Mouse (Mus musculus) heart, adult 2 months (tissue): ENCODE data around the gene Pygl. TPM values are rescaled to one million over a fixed set of nuclear protein-coding genes. Genes with fewer than 3 reads are reported as not detected.

Source experiments
- DNase-seq, 2 experiments: peaks; one replicate each; pipeline ENCODE4 v3.0.0; 2021
- H3K27ac ChIP-seq: fragments of 200-600 bp; 2 replicates; pipeline ENCODE4 v1.8.1; 2022
- H3K27me3 ChIP-seq: fragments of 200-500 bp; 2 replicates; pipeline ENCODE4 v1.6.1; 2012; ENCODE audit warnings: mild to moderate bottlenecking, low read length, inconsistent platforms, mixed read lengths; ENCODE audit not compliant: control insufficient read depth, insufficient read depth
- H3K36me3 ChIP-seq: fragments of 200-500 bp; 2 replicates; pipeline ENCODE4 v1.6.1; 2012; ENCODE audit warnings: low read length, inconsistent platforms; ENCODE audit not compliant: control insufficient read depth, insufficient read depth
- H3K4me1 ChIP-seq: fragments of 200-500 bp; 2 replicates; pipeline ENCODE4 v1.6.1; 2011; ENCODE audit warnings: low read length; ENCODE audit not compliant: control insufficient read depth, insufficient read depth
- H3K4me3 ChIP-seq: fragments of 200-600 bp; 2 replicates; pipeline ENCODE4 v1.8.1; 2022
- H3K79me2 ChIP-seq: fragments of 200-500 bp; replicated peaks from 2 replicates; pipeline ENCODE4 v1.6.1; 2012; ENCODE audit warnings: mild to moderate bottlenecking, inconsistent platforms, low read length, moderate library complexity, mixed read lengths; ENCODE audit not compliant: control insufficient read depth, insufficient read depth
- H3K9ac ChIP-seq: fragments of 200-500 bp; 2 replicates; pipeline ENCODE4 v1.6.1; 2012; ENCODE audit warnings: low read depth, mild to moderate bottlenecking, control low read depth, inconsistent platforms, low read length, mixed read lengths
- CTCF ChIP-seq: fragments of 200-600 bp; IDR thresholded peaks from 2 replicates; pipeline ENCODE4 v1.8.1; 2022; ENCODE audit warnings: antibody characterized with exemption, mild to moderate bottlenecking, moderate library complexity
- EP300 ChIP-seq: fragments of 200-500 bp; IDR thresholded peaks from 2 replicates; pipeline ENCODE4 v1.6.1; 2011; ENCODE audit warnings: low read depth, low read length, control low read depth; ENCODE audit not compliant: insufficient read depth
- POLR2A ChIP-seq: fragments of 200-500 bp; IDR thresholded peaks from 2 replicates; pipeline ENCODE4 v1.6.1; 2011; ENCODE audit warnings: mild to moderate bottlenecking, low read depth, low read length, control low read depth; ENCODE audit not compliant: insufficient read depth
- WGBS: fragments of 180-500 bp; shearing (Covaris S2); methylation state at CpG from one replicate; pipeline ENCODE4 v1.1.7; 2018; 5-methylcytosine and 5-hydroxymethylcytosine counted together
- intact Hi-C: fragments of 180-260 bp; cut with DNase I; formaldehyde crosslinking; loops from one replicate; pipeline ENCODE4 v1.15.1; 2025
- polyA plus RNA-seq: library from polyadenylated mRNA; depleted of rRNA; stranded (reverse); fragments of >200 nt; gene quantifications from 2 replicates; pipeline ENCODE4 v1.2.3, GENCODE M21; 2012; rRNA removed
- total RNA-seq, 2 experiments: library from RNA; stranded (reverse); gene quantifications; 2 replicates each; pipeline ENCODE4 v1.2.3; 2021

The Pygl gene
- total and polyA plus RNA-seq, 3 experiments = 4.5 to 15.3 (median 4.6) TPM

DNA sequence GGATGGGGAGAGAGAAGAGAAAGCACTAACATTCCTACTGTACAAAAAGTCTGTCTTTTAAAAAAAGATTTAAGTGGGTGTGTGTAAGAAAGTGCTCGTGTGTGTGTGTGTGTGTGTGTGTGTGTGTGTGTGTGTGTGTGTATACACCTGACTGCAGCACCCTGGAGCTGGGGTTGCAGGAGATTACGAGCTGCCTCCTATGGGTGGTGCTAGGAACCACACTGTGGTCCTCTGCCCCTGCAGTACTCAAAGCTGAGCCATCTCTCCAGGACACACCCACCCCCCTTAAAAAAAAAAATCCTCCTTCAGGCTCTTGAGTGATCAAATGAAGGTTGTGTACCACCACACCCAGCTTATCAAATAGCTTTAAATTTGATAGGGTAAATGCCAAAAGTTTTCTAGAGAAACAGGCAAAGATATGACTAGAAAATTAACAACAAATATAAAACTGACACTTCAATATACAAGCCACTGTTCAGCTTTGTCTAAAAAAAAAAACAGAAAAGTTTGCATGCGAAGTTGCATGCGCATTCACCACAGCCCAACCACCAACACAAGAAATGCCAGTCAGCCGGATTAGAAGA, 90.2 kb downstream of the Pygl start:
- Histone ChIP-seq H3K27ac (no peak overlapping the region), H3K4me3 (no peak overlapping the region), H3K4me1 (peaks cover 2% of the 10 kb centered on the region), H3K9ac (no peak overlapping the region), H3K36me3 (no peaks in the 10 kb centered on the region), H3K79me2 (no peaks in the 10 kb centered on the region), H3K27me3 (no peaks in the 10 kb centered on the region)
- intact Hi-C loops = loop anchor here (10.0 kb wide), 1 partner anchor 386 kb away; no protein-coding TSS in a partner anchor
- 92% methylated on average over 5 of the region's 5 CpGs for WGBS
- TF ChIP-seq EP300 = no peak
- TF ChIP-seq POLR2A = no peak
- TF ChIP-seq CTCF = no peak
- DNase-seq = no peak

Other genes with a start within 250 kb of the Pygl start
- gene Sav1, start 244.5 kb downstream of the Pygl start, total RNA-seq = 10 to 100 TPM; 21.3 to 23.6 TPM
- gene Sav1, start 244.5 kb downstream of the Pygl start, polyA plus RNA-seq = 13.5 and 25.8 TPM in 2 replicates
- gene Nin, start 117.8 kb downstream of the Pygl start, total RNA-seq = 10 to 100 TPM; 13.7 to 17.3 TPM
- gene Nin, start 117.8 kb downstream of the Pygl start, polyA plus RNA-seq = 4.5 and 9.3 TPM in 2 replicates
- not detected for gene Abhd12b, start 77.3 kb downstream of the Pygl start, total RNA-seq
- gene Abhd12b, start 77.3 kb downstream of the Pygl start, polyA plus RNA-seq = not detected in 2 replicates
- gene Trim9, start 116.1 kb upstream of the Pygl start, total RNA-seq = under 1 TPM; 0.11 to 0.16 TPM
- gene Trim9, start 116.1 kb upstream of the Pygl start, polyA plus RNA-seq = 0.12 TPM in 1 of 2 replicates, not detected in the other
- 10 to 100 TPM; 37.9 to 41.4 TPM for gene Tmx1, start 221.6 kb upstream of the Pygl start, total RNA-seq
- 16.1 and 39.2 TPM in 2 replicates for gene Tmx1, start 221.6 kb upstream of the Pygl start, polyA plus RNA-seq